Mouse (Mus musculus) ES-Bruce4 (cell line): ENCODE results near the gene Rpl36.

Experiments
- CTCF ChIP-seq: IDR thresholded peaks from one replicate; pipeline ENCODE4 v1.8.1; 2011; ENCODE audit warnings: low read depth, low read length
- EP300 ChIP-seq: IDR thresholded peaks from 2 replicates; pipeline ENCODE4 v1.6.1; 2011; ENCODE audit warnings: low read depth, low read length; ENCODE audit not compliant: insufficient read depth
- POLR2A ChIP-seq: IDR thresholded peaks from one replicate; pipeline ENCODE4 v1.8.1; 2011; ENCODE audit warnings: low read length; ENCODE audit not compliant: insufficient read depth

- no peak for TF ChIP-seq CTCF
- no peak for TF ChIP-seq POLR2A
- no peak for TF ChIP-seq EP300
Observed at GRCm38 (mm10) chr17:56608699-56609098, 4.5 kb upstream of the Rpl36 start.
